Mouse (Mus musculus) thymus, adult 2 months (tissue): Measurements from ENCODE around the gene Taar7a. TPM values are rescaled to one million over a fixed set of nuclear protein-coding genes. Genes with fewer than 3 reads are reported as not detected.

ENCODE experiments used
- DNase-seq: peaks from one replicate; pipeline ENCODE4 v3.0.0; 2021
- H3K27ac ChIP-seq: fragments of 200-500 bp; 2 replicates; pipeline ENCODE4 v1.5.1; 2012; ENCODE audit warnings: low read length, control low read depth; ENCODE audit not compliant: control insufficient read depth, insufficient read depth
- H3K27me3 ChIP-seq: fragments of 200-500 bp; 2 replicates; pipeline ENCODE4 v1.6.1; 2012; ENCODE audit warnings: mild to moderate bottlenecking, low read length, moderate library complexity, mixed read lengths; ENCODE audit not compliant: control insufficient read depth, insufficient read depth
- H3K36me3 ChIP-seq: fragments of 200-500 bp; 2 replicates; pipeline ENCODE4 v1.6.1; 2012; ENCODE audit warnings: mild to moderate bottlenecking, low read length, moderate library complexity; ENCODE audit not compliant: control insufficient read depth, insufficient read depth
- H3K4me1 ChIP-seq: fragments of 200-500 bp; replicated peaks from 2 replicates; pipeline ENCODE4 v1.6.1; 2012; ENCODE audit warnings: low read length; ENCODE audit not compliant: control insufficient read depth, insufficient read depth
- H3K4me3 ChIP-seq: fragments of 200-500 bp; 2 replicates; pipeline ENCODE4 v1.5.1; 2012; ENCODE audit warnings: mild to moderate bottlenecking, low read length, control low read depth, moderate library complexity; ENCODE audit not compliant: control insufficient read depth, insufficient read depth
- CTCF ChIP-seq: fragments of 200-500 bp; IDR thresholded peaks from 2 replicates; pipeline ENCODE4 v1.5.1; 2012; ENCODE audit warnings: mild to moderate bottlenecking, control low read depth, low read length, moderate library complexity, borderline replicate concordance; ENCODE audit not compliant: control insufficient read depth, poor library complexity, insufficient read depth; ENCODE audit errors: extremely low read depth
- POLR2A ChIP-seq: fragments of 200-500 bp; IDR thresholded peaks from 2 replicates; pipeline ENCODE4 v1.6.1; 2012; ENCODE audit warnings: mild to moderate bottlenecking, low read length, control low read depth, moderate library complexity; ENCODE audit not compliant: control insufficient read depth, poor library complexity, insufficient read depth; ENCODE audit errors: extremely low read depth
- WGBS: fragments of 180-500 bp; shearing (Covaris S2); methylation state at CpG from one replicate; pipeline ENCODE4 v1.1.7; 2018; 5-methylcytosine and 5-hydroxymethylcytosine counted together
- polyA plus RNA-seq: library from polyadenylated mRNA; depleted of rRNA; stranded (reverse); fragments of >200 nt; gene quantifications from 2 replicates; pipeline ENCODE4 v1.2.3, GENCODE M21; 2012

Gene Taar7a
- polyA plus RNA-seq, 1 experiment: not detected

GRCm38 (mm10) chr10:23970656-23971165 is 22.6 kb downstream of the Taar7a start, which contains the start of gene Taar5:
TSS of gene Taar5 (plus strand) at chr10:23970706.
- Histone ChIP-seq H3K27me3 (no peaks in the 10 kb centered on the region), H3K36me3 (no peaks in the 10 kb centered on the region), H3K4me1 (no peaks in the 10 kb centered on the region), H3K4me3 (no peak within 1 kb of the TSS), H3K27ac (no peak within 1 kb of the TSS)
- 91% methylated on average over 11 of the region's 11 CpGs for WGBS
- no peak for DNase-seq
- TF ChIP-seq CTCF (no peak), POLR2A (no peak)

DNA sequence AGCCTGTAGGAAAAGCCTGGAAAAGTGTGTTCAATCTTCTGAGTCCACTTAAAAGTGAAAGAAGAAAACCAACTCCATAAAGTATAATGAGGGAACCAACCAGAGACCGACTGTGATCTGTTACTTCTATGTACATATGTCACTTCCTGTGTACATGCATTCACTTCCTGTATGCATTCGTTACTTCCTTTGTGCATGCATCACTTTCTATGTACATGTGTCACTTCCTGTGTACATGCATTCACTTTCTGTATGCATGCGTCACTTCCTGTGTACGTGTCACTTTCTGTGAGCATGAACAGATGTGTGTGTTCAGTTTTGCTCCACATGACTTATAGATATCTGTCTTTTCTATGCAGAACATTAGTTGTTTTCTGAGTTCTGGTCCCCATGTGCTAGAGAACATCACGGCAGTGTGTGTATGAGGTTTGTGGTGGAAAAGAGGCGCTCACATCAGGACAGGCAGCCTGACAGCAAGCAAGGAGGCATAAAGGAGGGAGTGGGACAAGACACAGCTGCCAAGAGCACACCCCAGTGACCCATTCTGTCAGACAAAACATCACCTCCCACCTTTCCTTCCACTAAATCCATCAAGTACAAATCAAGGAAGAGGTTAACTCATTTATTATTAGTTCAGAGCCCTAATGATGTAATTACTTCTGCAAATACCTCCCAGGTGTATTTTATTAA is 28.2 kb downstream of the Taar7a start:
- Histone ChIP-seq H3K4me3 (no peak overlapping the region), H3K27me3 (no peaks in the 10 kb centered on the region), H3K27ac (no peak overlapping the region), H3K4me1 (no peaks in the 10 kb centered on the region), H3K36me3 (no peaks in the 10 kb centered on the region)
- DNase-seq: no peak
- TF ChIP-seq CTCF: no peak
- no peak for TF ChIP-seq POLR2A
- 93% methylated on average over 6 of the region's 6 CpGs for WGBS

GRCm38 (mm10) chr10:23963444-23963843 is 29.8 kb downstream of the Taar7a start:
- H3K4me1 ChIP-seq: no peaks in the 10 kb centered on the region
- no peak overlapping the region for H3K4me3 ChIP-seq
- H3K36me3 ChIP-seq: no peaks in the 10 kb centered on the region
- no peaks in the 10 kb centered on the region for H3K27me3 ChIP-seq
- TF ChIP-seq CTCF: no peak
- TF ChIP-seq POLR2A: no peak
- WGBS: 73% methylated on average over 3 of the region's 3 CpGs
- no peak for DNase-seq
- H3K27ac ChIP-seq: no peak overlapping the region

DNA sequence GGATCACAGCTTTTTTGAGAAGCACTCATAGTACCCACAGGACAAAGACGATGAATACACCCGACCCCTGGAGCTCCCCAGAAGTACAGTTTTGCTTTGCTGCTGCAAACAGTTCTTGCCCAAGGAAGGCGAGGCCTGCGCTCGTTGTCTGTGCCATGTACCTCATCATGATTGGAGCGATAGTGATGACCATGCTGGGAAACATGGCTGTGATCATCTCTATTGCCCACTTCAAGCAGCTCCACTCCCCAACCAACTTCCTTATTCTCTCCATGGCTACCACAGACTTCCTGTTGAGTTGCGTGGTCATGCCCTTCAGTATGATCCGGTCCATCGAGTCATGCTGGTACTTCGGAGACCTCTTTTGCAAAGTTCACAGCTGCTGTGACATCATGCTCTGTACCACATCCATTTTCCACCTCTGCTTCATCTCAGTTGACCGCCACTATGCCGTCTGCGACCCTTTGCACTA is 32.8 kb downstream of the Taar7a start, which contains the start of gene Taar4:
Gene Taar4, plus strand, starts transcription at position 51 of the 472 bp plus-strand sequence.
- 75% methylated on average over 13 of the region's 13 CpGs for WGBS

DNA sequence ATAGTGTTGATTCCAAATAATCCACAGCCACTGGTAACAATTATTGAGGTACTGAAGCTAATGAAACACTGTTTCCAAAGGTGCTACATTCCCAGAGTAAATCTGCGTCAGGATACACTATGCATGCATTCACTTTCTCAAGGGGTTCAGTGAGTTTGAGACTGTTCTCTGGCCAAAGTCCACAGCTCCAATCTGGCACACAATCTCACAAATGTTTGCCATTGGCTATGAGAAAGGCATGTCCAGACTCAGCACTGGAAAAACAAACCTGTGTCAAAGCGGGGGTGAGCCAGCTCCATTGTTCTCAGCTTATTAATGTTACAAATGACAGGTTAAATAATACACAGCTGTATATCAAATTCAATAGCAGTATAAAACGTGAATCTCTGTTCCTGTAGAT is 34.2 kb downstream of the Taar7a start:
- TF ChIP-seq CTCF: no peak
- TF ChIP-seq POLR2A: no peak
- no peaks in the 10 kb centered on the region for H3K27me3 ChIP-seq
- no peak overlapping the region for H3K4me3 ChIP-seq
- no peak overlapping the region for H3K27ac ChIP-seq
- no peaks in the 10 kb centered on the region for H3K36me3 ChIP-seq
- 85% methylated on average over 3 of the region's 3 CpGs for whole genome bisulfite sequencing
- no peak for DNase-seq
- no peaks in the 10 kb centered on the region for H3K4me1 ChIP-seq

More for the DNA sequence above, 32.8 kb downstream of the Taar7a start, which contains the start of gene Taar4:
- Histone ChIP-seq H3K36me3 (no peaks in the 10 kb centered on the region), H3K4me1 (no peaks in the 10 kb centered on the region), H3K4me3 (no peak within 1 kb of the TSS), H3K27me3 (no peaks in the 10 kb centered on the region), H3K27ac (no peak within 1 kb of the TSS)
- TF ChIP-seq CTCF: no peak
- TF ChIP-seq POLR2A: no peak
- DNase-seq: no peak

- no peaks in the 10 kb centered on the region for H3K4me1 ChIP-seq
- H3K4me3 ChIP-seq: no peak overlapping the region
- no peak for DNase-seq
- WGBS: 87% methylated on average over 6 of the region's 6 CpGs
- H3K36me3 ChIP-seq: no peaks in the 10 kb centered on the region
- TF ChIP-seq CTCF (no peak), POLR2A (no peak)
- H3K27me3 ChIP-seq: no peaks in the 10 kb centered on the region
- no peak overlapping the region for H3K27ac ChIP-seq
Observed at GRCm38 (mm10) chr10:23951714-23952113, 41.6 kb downstream of the Taar7a start.

- H3K36me3 ChIP-seq: no peaks in the 10 kb centered on the region
- no peak within 1 kb of the TSS for H3K4me3 ChIP-seq
- WGBS: 92% methylated on average over 16 of the region's 16 CpGs
- DNase-seq: no peak
- no peaks in the 10 kb centered on the region for H3K27me3 ChIP-seq
- H3K27ac ChIP-seq: no peak within 1 kb of the TSS
- TF ChIP-seq POLR2A: no peak
- TF ChIP-seq CTCF: no peak
- no peaks in the 10 kb centered on the region for H3K4me1 ChIP-seq
Observed at GRCm38 (mm10) chr10:23949508-23950005, 43.7 kb downstream of the Taar7a start, which contains the start of gene Taar3. TSS of gene Taar3 (plus strand) at chr10:23949558.
